Mouse (Mus musculus) heart, postnatal 0 days (tissue): ENCODE measurements around the gene Ache. TPM values are rescaled to one million over a fixed set of nuclear protein-coding genes. Genes with fewer than 3 reads are reported as not detected.

Source experiments
- ATAC-seq: fragments of 200-750 bp; cut with Nextera tagmentation; 2 replicates; pipeline ENCODE4 v1.8.0; 2017; ENCODE audit warnings: low read depth, moderate number of reproducible peaks, moderate library complexity; ENCODE audit not compliant: insufficient read depth
- DNase-seq: peaks from one replicate; pipeline ENCODE4 v3.0.0-alpha.2; 2016; ENCODE audit warnings: low spot score
- H3K27ac ChIP-seq: fragments of 300-500 bp; sonication (generic); 2 replicates; pipeline ENCODE4 v1.5.1; 2014; ENCODE audit warnings: low read depth, mild to moderate bottlenecking
- H3K27me3 ChIP-seq: fragments of 300-500 bp; sonication (generic); 2 replicates; pipeline ENCODE4 v1.6.1; 2014; ENCODE audit warnings: low read length, mixed read lengths; ENCODE audit not compliant: control insufficient read depth, insufficient read depth
- H3K36me3 ChIP-seq: fragments of 300-500 bp; sonication (generic); replicated peaks from 2 replicates; pipeline ENCODE4 v1.6.1; 2014; ENCODE audit warnings: low read length, mixed read lengths; ENCODE audit not compliant: control insufficient read depth, insufficient read depth
- H3K4me1 ChIP-seq: fragments of 300-500 bp; sonication (generic); 2 replicates; pipeline ENCODE4 v1.6.1; 2014; ENCODE audit warnings: antibody characterized with exemption; ENCODE audit not compliant: control insufficient read depth, insufficient read depth
- H3K4me2 ChIP-seq: fragments of 300-500 bp; sonication (generic); 2 replicates; pipeline ENCODE4 v1.6.1; 2014; ENCODE audit warnings: low read depth, mild to moderate bottlenecking, low read length, moderate library complexity
- H3K4me3 ChIP-seq: fragments of 300-500 bp; sonication (generic); 2 replicates; pipeline ENCODE4 v1.5.1; 2014; ENCODE audit warnings: low read depth, low read length
- H3K9ac ChIP-seq: fragments of 300-500 bp; sonication (generic); replicated peaks from 2 replicates; pipeline ENCODE4 v1.6.1; 2014; ENCODE audit warnings: low read depth, low read length, mixed read lengths
- H3K9me3 ChIP-seq: fragments of 300-500 bp; sonication (generic); replicated peaks from 2 replicates; pipeline ENCODE4 v1.6.1; 2016; ENCODE audit warnings: low read length; ENCODE audit not compliant: control insufficient read depth
- CTCF ChIP-seq: IDR thresholded peaks from 2 replicates; pipeline ENCODE4 v1.5.1; 2016; ENCODE audit warnings: antibody characterized with exemption, control low read depth, low read depth
- EP300 ChIP-seq: IDR thresholded peaks from 2 replicates; pipeline ENCODE4 v1.6.1; 2016; ENCODE audit warnings: antibody characterized with exemption, low read depth
- WGBS: fragments of 180-500 bp; shearing (Covaris S2); extraction: QIAGEN DNeasy Blood & Tissue Kit; methylation state at CpG from one replicate; pipeline ENCODE4 v1.1.7; 2014; 5-methylcytosine and 5-hydroxymethylcytosine counted together
- polyA plus RNA-seq: library from polyadenylated mRNA; unstranded; fragments of >200 nt; fragmentation: Nextera tagmentation; extraction: Ambion mirVana; gene quantifications from 2 replicates; pipeline ENCODE4 v1.2.1, GENCODE M21; 2015
- total RNA-seq: library from RNA; depleted of rRNA; stranded (reverse); fragments of >200 nt; gene quantifications from 2 replicates; pipeline ENCODE4 v1.2.3, GENCODE M21; 2014; ENCODE audit warnings: low replicate concordance; rRNA removed

Gene Ache
- total RNA-seq (5.3 and 5.9 TPM in 2 replicates), polyA plus RNA-seq (2.3 and 2.8 TPM in 2 replicates)

GRCm38 (mm10) chr5:137287032-137287952 is at the start of gene Ache:
TSS of gene Ache (plus strand) at chr5:137287519.
- H3K4me1 ChIP-seq, result peaks cover 16% of the 10 kb centered on the region
- DNase-seq (no peak), ATAC-seq (peak; percentile 17)
- H3K9ac ChIP-seq, result peak within 1 kb of the TSS; percentile 32
- WGBS, result 3% methylated on average over 40 of the region's 40 CpGs
- H3K4me2 ChIP-seq, result peak within 1 kb of the TSS; percentile 77
- H3K27me3 ChIP-seq, result peaks cover 41% of the 10 kb centered on the region
- H3K4me3 ChIP-seq, result peak within 1 kb of the TSS; percentile 46
- no peak within 1 kb of the TSS for H3K27ac ChIP-seq
- no peaks in the 10 kb centered on the region for H3K36me3 ChIP-seq
- TF ChIP-seq CTCF (no peak), EP300 (no peak)
- H3K9me3 ChIP-seq, result no peaks in the 10 kb centered on the region; the same call in 1 of the 2 replicates

- no peaks in the 10 kb centered on the region for H3K27me3 ChIP-seq
Observed at GRCm38 (mm10) chr5:137263897-137264720, 23.2 kb upstream of the Ache start.

GRCm38 (mm10) chr5:137264787-137265186 is 22.5 kb upstream of the Ache start:
- Histone ChIP-seq H3K36me3 (no peaks in the 10 kb centered on the region), H3K4me1 (no peaks in the 10 kb centered on the region), H3K4me2 (no peak overlapping the region), H3K27ac (no peak overlapping the region), H3K9me3 (no peaks in the 10 kb centered on the region), H3K27me3 (no peaks in the 10 kb centered on the region), H3K9ac (no peak overlapping the region), H3K4me3 (no peak overlapping the region)
- 89% methylated on average over 11 of the region's 11 CpGs for WGBS
- TF ChIP-seq CTCF, result no peak
- TF ChIP-seq EP300, result no peak
- ATAC-seq, result no peak
- DNase-seq, result no peak

More at GRCm38 (mm10) chr5:137263897-137264720, 23.2 kb upstream of the Ache start:
- Histone ChIP-seq H3K36me3 (no peaks in the 10 kb centered on the region), H3K9me3 (no peaks in the 10 kb centered on the region), H3K27ac (no peak overlapping the region), H3K9ac (no peak overlapping the region), H3K4me2 (no peak overlapping the region), H3K4me3 (no peak overlapping the region), H3K4me1 (no peaks in the 10 kb centered on the region)
- 68% methylated on average over 14 of the region's 14 CpGs for WGBS
- no peak for DNase-seq
- TF ChIP-seq EP300, result no peak
- TF ChIP-seq CTCF, result no peak
- ATAC-seq, result no peak

GRCm38 (mm10) chr5:137268131-137268910 is 19.0 kb upstream of the Ache start:
- Histone ChIP-seq H3K9ac (no peak overlapping the region), H3K4me3 (no peak overlapping the region; the same call in 1 of the 2 replicates)

More at GRCm38 (mm10) chr5:137268131-137268910, 19.0 kb upstream of the Ache start:
- peak; percentile 39; the same call in 1 of the 2 replicates for ATAC-seq
- peaks cover 5% of the 10 kb centered on the region; the same call in 1 of the 2 replicates for H3K9me3 ChIP-seq
- H3K36me3 ChIP-seq, result no peaks in the 10 kb centered on the region
- H3K27ac ChIP-seq, result 0 out of 2 replicates have a peak overlapping the region, but pooled peaks have one; percentile 25
- H3K4me2 ChIP-seq, result peak overlapping the region; percentile 47
- H3K4me1 ChIP-seq, result no peaks in the 10 kb centered on the region
- no peak for TF ChIP-seq EP300
- TF ChIP-seq CTCF, result no peak
- 19% methylated on average over 13 of the region's 18 CpGs for WGBS
- no peak for DNase-seq
- no peaks in the 10 kb centered on the region for H3K27me3 ChIP-seq
